Mouse (Mus musculus) neural tube, embryonic 13.5 days (tissue): ENCODE measurements around the gene B3gnt4. TPM values are rescaled to one million over a fixed set of nuclear protein-coding genes. Genes with fewer than 3 reads are reported as not detected.

Experiments
- ATAC-seq: fragments of 200-750 bp; cut with Nextera tagmentation; 2 replicates; pipeline ENCODE4 v1.8.0; 2017; ENCODE audit warnings: low read depth, mild to moderate bottlenecking, moderate TSS enrichment, moderate library complexity
- H3K27ac ChIP-seq: fragments of 300-500 bp; sonication (generic); replicated peaks from 2 replicates; pipeline ENCODE4 v1.5.1; 2015; ENCODE audit warnings: moderate library complexity, mild to moderate bottlenecking, inconsistent platforms
- H3K27me3 ChIP-seq: fragments of 300-500 bp; sonication (generic); 2 replicates; pipeline ENCODE4 v1.6.1; 2015; ENCODE audit warnings: mild to moderate bottlenecking, inconsistent platforms
- H3K36me3 ChIP-seq: fragments of 300-500 bp; sonication (generic); 2 replicates; pipeline ENCODE4 v1.6.1; 2015; ENCODE audit warnings: mild to moderate bottlenecking, inconsistent platforms
- H3K4me1 ChIP-seq: fragments of 300-500 bp; sonication (generic); replicated peaks from 2 replicates; pipeline ENCODE4 v1.6.1; 2015; ENCODE audit warnings: inconsistent platforms
- H3K4me2 ChIP-seq: fragments of 300-500 bp; sonication (generic); 2 replicates; pipeline ENCODE4 v1.6.1; 2015; ENCODE audit warnings: inconsistent platforms, mild to moderate bottlenecking, moderate library complexity
- H3K4me3 ChIP-seq: fragments of 300-500 bp; sonication (generic); 2 replicates; pipeline ENCODE4 v1.5.1; 2015; ENCODE audit warnings: mild to moderate bottlenecking, inconsistent platforms
- H3K9ac ChIP-seq: fragments of 300-500 bp; sonication (generic); 2 replicates; pipeline ENCODE4 v1.6.1; 2015; ENCODE audit warnings: moderate library complexity, mild to moderate bottlenecking, inconsistent platforms
- H3K9me3 ChIP-seq: fragments of 300-500 bp; sonication (generic); 2 replicates; pipeline ENCODE4 v1.6.1; 2016; ENCODE audit warnings: inconsistent platforms
- WGBS: fragments of 180-500 bp; shearing (Covaris S2); methylation state at CpG from one replicate; pipeline ENCODE4 v1.1.7; 2015; 5-methylcytosine and 5-hydroxymethylcytosine counted together
- polyA plus RNA-seq: library from polyadenylated mRNA; unstranded; fragments of >200 nt; fragmentation: Nextera tagmentation; extraction: Ambion mirVana; gene quantifications from 2 replicates; pipeline ENCODE4 v1.2.1, GENCODE M21; 2015

Gene B3gnt4
- polyA plus RNA-seq = 1.3 and 1.5 TPM in 2 replicates

GRCm38 (mm10) chr5:123510160-123510559 is at the start of gene B3gnt4:
Gene B3gnt4, plus strand, starts transcription at chr5:123510460.
- Histone ChIP-seq H3K36me3 (peaks cover 42% of the 10 kb centered on the region), H3K4me3 (peak within 1 kb of the TSS; percentile 59; the same call in 1 of the 2 replicates), H3K27ac (no peak within 1 kb of the TSS), H3K4me1 (peaks cover 21% of the 10 kb centered on the region), H3K9ac (peak within 1 kb of the TSS; percentile 75; the same call in 1 of the 2 replicates), H3K27me3 (peaks cover 17% of the 10 kb centered on the region), H3K9me3 (no peaks in the 10 kb centered on the region), H3K4me2 (peak within 1 kb of the TSS; percentile 74)
- 86% methylated on average over 5 of the region's 5 CpGs for WGBS
- ATAC-seq = no peak

DNA sequence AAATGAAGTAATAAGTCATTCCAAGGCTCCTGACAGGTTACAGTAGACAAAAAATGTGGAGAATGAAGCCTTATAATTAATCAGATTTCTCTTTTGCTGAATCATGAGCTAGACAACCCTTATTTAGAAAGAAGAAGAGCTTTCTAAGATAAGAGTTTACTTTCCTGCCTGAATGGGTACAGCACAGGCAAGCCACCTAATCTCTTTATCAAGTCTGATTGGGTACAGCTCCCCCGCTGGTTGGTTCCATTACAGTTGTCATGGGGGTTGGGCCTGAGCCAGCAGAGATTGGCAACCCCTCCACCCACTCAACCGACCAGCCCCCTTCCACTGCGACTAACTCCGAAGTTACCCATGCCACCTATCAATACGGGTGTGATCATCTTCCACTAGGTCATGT is 48.8 kb upstream of the B3gnt4 start:
- Histone ChIP-seq H3K9me3 (no peaks in the 10 kb centered on the region), H3K4me1 (no peaks in the 10 kb centered on the region), H3K36me3 (peaks cover 29% of the 10 kb centered on the region), H3K4me3 (no peak overlapping the region), H3K27me3 (no peaks in the 10 kb centered on the region), H3K9ac (no peak overlapping the region), H3K4me2 (no peak overlapping the region), H3K27ac (no peak overlapping the region)
- ATAC-seq = no peak
- WGBS = 79% methylated on average over 5 of the region's 5 CpGs

DNA sequence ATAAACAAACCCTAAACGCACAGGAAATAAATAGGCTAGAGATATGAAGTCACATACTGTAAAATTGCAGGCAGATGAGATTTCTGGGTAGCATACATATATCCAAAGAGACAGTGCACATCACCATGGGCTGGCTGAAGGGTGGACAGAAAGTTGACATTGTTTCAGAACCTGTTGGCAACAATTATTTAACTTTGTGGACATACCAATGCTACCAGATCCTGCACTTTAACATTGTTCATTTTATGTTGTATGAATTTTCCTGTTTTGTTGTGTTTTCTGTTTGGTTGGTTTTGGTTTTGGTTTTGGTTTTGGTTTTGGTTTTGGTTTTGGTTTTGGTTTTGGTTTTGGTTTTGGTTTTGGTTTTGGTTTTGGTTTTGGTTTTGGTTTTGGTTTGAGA is 45.6 kb upstream of the B3gnt4 start:
- no peak for ATAC-seq
- WGBS = 88% methylated on average over 1 of the region's 1 CpGs

GRCm38 (mm10) chr5:123470784-123471400 is 39.4 kb upstream of the B3gnt4 start:
- no peaks in the 10 kb centered on the region for H3K4me1 ChIP-seq
- H3K4me2 ChIP-seq = 0 out of 2 replicates have a peak overlapping the region, but pooled peaks have one; percentile 11
- no peaks in the 10 kb centered on the region for H3K27me3 ChIP-seq
- no peak overlapping the region for H3K9ac ChIP-seq
- H3K27ac ChIP-seq = no peak overlapping the region
- H3K36me3 ChIP-seq = no peaks in the 10 kb centered on the region
- no peaks in the 10 kb centered on the region for H3K9me3 ChIP-seq
- WGBS = 54% methylated on average over 10 of the region's 10 CpGs
- H3K4me3 ChIP-seq = no peak overlapping the region; the same call in 1 of the 2 replicates
- no peak for ATAC-seq

More for the DNA sequence above, 45.6 kb upstream of the B3gnt4 start:
- no peaks in the 10 kb centered on the region for H3K9me3 ChIP-seq
- no peak overlapping the region for H3K9ac ChIP-seq
- no peaks in the 10 kb centered on the region for H3K4me1 ChIP-seq
- no peak overlapping the region for H3K4me2 ChIP-seq
- no peaks in the 10 kb centered on the region for H3K36me3 ChIP-seq
- H3K27me3 ChIP-seq = no peaks in the 10 kb centered on the region
- H3K27ac ChIP-seq = no peak overlapping the region
- no peak overlapping the region for H3K4me3 ChIP-seq

GRCm38 (mm10) chr5:123473817-123474216 is 36.4 kb upstream of the B3gnt4 start:
- Histone ChIP-seq H3K27me3 (no peaks in the 10 kb centered on the region), H3K4me3 (no peak overlapping the region), H3K36me3 (no peaks in the 10 kb centered on the region), H3K9me3 (no peaks in the 10 kb centered on the region), H3K9ac (no peak overlapping the region), H3K4me2 (no peak overlapping the region), H3K27ac (no peak overlapping the region), H3K4me1 (no peaks in the 10 kb centered on the region)
- ATAC-seq = no peak
- 61% methylated on average over 5 of the region's 5 CpGs for WGBS

DNA sequence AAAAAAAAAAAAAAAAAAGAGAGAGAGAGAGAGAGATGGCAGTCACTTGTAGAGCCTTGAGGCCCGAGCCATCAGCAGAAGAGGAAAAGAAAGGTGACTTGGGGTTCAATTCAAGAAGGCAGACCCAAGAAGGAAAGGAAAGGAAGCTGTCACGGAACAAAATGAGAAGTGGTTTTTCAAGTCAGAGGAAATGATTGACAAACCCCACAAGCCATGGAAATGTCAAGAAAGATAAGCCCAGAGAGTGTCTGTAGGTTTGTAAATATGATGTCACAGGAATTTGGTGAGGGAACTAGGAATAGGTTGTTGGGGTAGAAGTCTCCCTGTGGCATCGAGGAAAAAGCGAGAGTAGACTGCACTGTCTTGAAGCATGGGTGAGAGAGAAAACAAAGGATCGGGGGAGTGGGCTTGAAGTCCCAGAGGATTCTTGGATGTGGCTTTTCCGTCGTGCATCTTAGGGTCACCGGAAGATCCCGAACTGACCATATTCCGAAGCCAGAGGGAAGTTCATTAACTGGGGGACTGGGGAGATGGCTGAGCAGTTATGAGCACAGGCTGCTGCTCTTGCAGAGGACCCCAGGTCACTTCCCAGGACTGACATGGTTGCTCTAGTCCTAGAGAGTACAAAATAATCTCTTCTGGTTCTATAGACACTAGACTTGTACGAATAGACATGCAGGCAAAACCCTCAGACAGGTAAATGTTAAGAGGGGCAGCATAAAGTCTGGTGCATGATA is 22.4 kb upstream of the B3gnt4 start:
- H3K27me3 ChIP-seq = no peaks in the 10 kb centered on the region
- 84% methylated on average over 11 of the region's 11 CpGs for WGBS
- peaks cover 11% of the 10 kb centered on the region for H3K4me1 ChIP-seq
- H3K4me2 ChIP-seq = no peak overlapping the region
- no peak overlapping the region for H3K27ac ChIP-seq
- no peak for ATAC-seq
- no peak overlapping the region for H3K4me3 ChIP-seq
- H3K36me3 ChIP-seq = no peaks in the 10 kb centered on the region
- no peak overlapping the region for H3K9ac ChIP-seq
- no peaks in the 10 kb centered on the region for H3K9me3 ChIP-seq

DNA sequence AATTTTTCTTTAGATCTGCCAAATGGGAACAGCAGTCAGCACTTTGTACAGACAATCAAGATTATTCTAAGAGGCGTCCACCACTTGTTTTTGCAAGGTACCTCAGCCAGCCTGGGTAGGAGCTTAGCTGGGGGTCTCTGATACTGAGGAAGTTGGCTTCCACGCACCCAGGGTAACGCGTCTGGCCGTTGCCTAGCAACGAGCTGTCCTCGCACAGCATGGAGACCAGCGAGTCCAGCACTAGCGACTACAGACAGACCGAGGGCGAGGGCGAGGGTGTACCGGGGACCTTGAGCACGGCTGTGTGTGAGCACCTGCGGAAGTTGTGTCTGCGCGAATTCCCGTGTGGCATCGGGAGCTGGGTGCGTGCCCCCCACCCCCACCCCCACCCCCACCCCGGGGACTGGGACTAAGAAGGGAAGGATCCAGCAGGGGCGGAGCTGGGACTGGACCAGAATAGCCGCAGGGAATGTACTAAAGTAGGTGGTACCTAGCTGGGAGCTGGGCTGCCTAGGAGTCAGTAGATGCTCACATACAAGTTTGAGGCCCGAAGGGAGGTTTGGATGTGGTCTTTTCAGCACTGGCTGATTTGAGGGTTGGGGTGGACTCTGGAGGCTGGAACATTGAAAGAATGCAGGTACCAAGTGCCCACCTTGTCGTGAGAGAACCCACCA is 21.0 kb upstream of the B3gnt4 start, which contains the start of the genes Lrrc43 and Il31:
TSS of gene Lrrc43 (plus strand) at position 194 of the 674 bp plus-strand sequence.
TSS of gene Il31 (minus strand) at position 378 of the 674 bp plus-strand sequence.
- H3K4me3 ChIP-seq = peak within 1 kb of the TSS; percentile 25
- H3K4me2 ChIP-seq = peak within 1 kb of the TSS; percentile 55
- H3K27ac ChIP-seq = no peak within 1 kb of the TSS
- H3K27me3 ChIP-seq = no peaks in the 10 kb centered on the region
- peaks cover 11% of the 10 kb centered on the region for H3K4me1 ChIP-seq
- H3K9ac ChIP-seq = peak within 1 kb of the TSS; percentile 49; the same call in 1 of the 2 replicates
- no peaks in the 10 kb centered on the region for H3K36me3 ChIP-seq
- 8% methylated on average over 25 of the region's 25 CpGs for WGBS
- ATAC-seq = peak; percentile 84
- no peaks in the 10 kb centered on the region for H3K9me3 ChIP-seq

GRCm38 (mm10) chr5:123489935-123490334 is 20.3 kb upstream of the B3gnt4 start:
- H3K4me2 ChIP-seq = no peak overlapping the region
- ATAC-seq = no peak
- H3K4me1 ChIP-seq = peaks cover 11% of the 10 kb centered on the region
- H3K9ac ChIP-seq = no peak overlapping the region
- 67% methylated on average over 9 of the region's 9 CpGs for WGBS
- no peak overlapping the region for H3K4me3 ChIP-seq
- no peaks in the 10 kb centered on the region for H3K27me3 ChIP-seq
- H3K27ac ChIP-seq = no peak overlapping the region
- no peaks in the 10 kb centered on the region for H3K9me3 ChIP-seq
- no peaks in the 10 kb centered on the region for H3K36me3 ChIP-seq

- Histone ChIP-seq H3K27ac (no peak overlapping the region), H3K4me1 (peaks cover 16% of the 10 kb centered on the region), H3K36me3 (no peaks in the 10 kb centered on the region), H3K4me2 (no peak overlapping the region), H3K9ac (no peak overlapping the region), H3K9me3 (no peaks in the 10 kb centered on the region), H3K27me3 (peaks cover 17% of the 10 kb centered on the region), H3K4me3 (no peak overlapping the region)
- 57% methylated on average over 4 of the region's 4 CpGs for WGBS
- ATAC-seq = no peak
Measured at GRCm38 (mm10) chr5:123499717-123500116, 10.5 kb upstream of the B3gnt4 start.

DNA sequence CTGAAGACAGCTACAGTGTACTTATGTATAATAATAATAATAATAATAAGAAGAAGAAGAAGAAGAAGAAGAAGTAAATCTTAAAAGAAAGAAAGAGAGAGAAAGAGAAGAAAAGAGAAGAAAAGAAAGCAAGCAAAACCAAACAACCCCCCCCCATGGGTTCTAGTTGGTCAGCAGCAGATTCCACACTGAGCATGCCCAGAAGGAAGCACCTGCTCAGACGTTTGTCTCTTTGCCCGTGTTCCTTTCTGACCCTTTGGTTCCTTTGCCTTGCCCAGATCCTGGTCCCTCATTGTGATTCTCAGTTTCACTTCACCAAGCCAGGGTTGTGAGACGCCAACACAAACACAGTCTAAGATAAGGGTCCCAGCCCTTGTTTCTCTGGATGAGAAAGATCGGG is 8.3 kb upstream of the B3gnt4 start:
- H3K9ac ChIP-seq = no peak overlapping the region
- no peak overlapping the region for H3K27ac ChIP-seq
- 75% methylated on average over 4 of the region's 4 CpGs for WGBS
- H3K4me2 ChIP-seq = no peak overlapping the region
- H3K4me1 ChIP-seq = peaks cover 11% of the 10 kb centered on the region
- no peak for ATAC-seq
- H3K36me3 ChIP-seq = no peaks in the 10 kb centered on the region
- no peak overlapping the region for H3K4me3 ChIP-seq
- H3K9me3 ChIP-seq = no peaks in the 10 kb centered on the region
- peaks cover 25% of the 10 kb centered on the region for H3K27me3 ChIP-seq

DNA sequence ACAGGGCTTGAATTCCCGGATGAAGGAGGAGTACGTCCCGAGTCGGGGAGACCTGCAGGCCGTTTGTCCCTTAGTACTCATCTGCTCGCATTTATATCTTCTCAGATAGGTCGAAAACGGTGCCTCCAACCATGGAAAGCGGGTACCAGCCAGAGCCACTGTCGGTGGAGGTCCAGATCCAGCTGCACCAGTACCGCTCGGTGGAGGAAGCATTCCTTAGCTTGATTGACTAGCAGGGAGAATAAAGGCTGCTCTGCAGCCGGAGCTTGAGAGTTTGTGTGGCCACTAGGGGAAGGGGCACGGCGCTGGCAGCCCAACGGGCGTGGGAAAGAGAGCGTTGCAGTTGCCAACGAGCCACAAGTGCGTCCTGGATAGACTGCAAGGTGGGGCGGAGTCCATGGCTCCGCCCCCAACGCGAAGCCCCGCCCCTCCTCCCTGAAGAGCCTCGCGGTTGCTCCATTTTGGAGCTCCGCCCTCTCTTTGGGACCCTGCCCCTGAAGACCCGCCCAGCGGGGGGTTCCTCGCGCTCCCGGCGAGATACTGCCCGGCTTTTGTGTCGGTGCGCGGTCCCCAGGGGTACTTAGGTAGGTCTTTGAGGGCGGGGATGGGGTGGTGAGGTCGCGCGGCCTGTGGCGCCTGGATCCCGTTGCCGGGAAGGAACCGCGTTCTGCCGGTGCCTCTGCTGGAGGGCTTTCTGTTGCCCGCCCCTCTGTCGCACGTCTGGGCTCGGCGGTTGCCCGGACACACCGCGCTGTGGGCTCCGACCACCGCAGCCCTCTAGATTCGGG is 2.1 kb upstream of the B3gnt4 start:
- Histone ChIP-seq H3K27ac (no peak overlapping the region), H3K4me1 (peaks cover 21% of the 10 kb centered on the region)
- ATAC-seq = peak; percentile 92

More for the DNA sequence above, 2.1 kb upstream of the B3gnt4 start:
- peak overlapping the region; percentile 75 for H3K9ac ChIP-seq
- peaks cover 20% of the 10 kb centered on the region for H3K27me3 ChIP-seq
- H3K9me3 ChIP-seq = no peaks in the 10 kb centered on the region
- H3K36me3 ChIP-seq = peaks cover 24% of the 10 kb centered on the region
- WGBS = under 1% methylated on average over 57 of the region's 59 CpGs
- H3K4me2 ChIP-seq = peak overlapping the region; percentile 74
- H3K4me3 ChIP-seq = peak overlapping the region; percentile 59
